Mouse (Mus musculus): ENCODE data around the gene Gm5415.
A peak's percentile ranks its signal among the peaks of the same experiment; 100 is the strongest.
"Not testable (repeated sequence)": the region's sequence is repeated elsewhere in the genome, so short reads cannot be mapped to it uniquely, and the experiment has no call there.

Gm5415 gene

GRCm38 (mm10) chr1:32547194-32547593 lies at the start of gene Gm5415:
Gm5415 (minus strand) TSS chr1:32547294.
- not testable (repeated sequence) for DNase-seq

- DNase-seq: no peak
Observed at GRCm38 (mm10) chr1:32568901-32569300, 21.8 kb upstream of the Gm5415 start.

- DNase-seq: peak; percentile 17
Observed at GRCm38 (mm10) chr1:32553925-32554324, 6.8 kb upstream of the Gm5415 start.

- no peak for DNase-seq
Observed at GRCm38 (mm10) chr1:32553459-32553858, 6.4 kb upstream of the Gm5415 start.

GRCm38 (mm10) chr1:32503381-32503780 lies 43.7 kb downstream of the Gm5415 start:
- DNase-seq: no peak
